Mouse (Mus musculus) CH12.LX (cell line): ENCODE measurements around the gene Prdm2.

Source experiments
- CHD2 ChIP-seq: IDR thresholded peaks from 2 replicates; pipeline ENCODE4 v1.6.1; 2011; ENCODE audit warnings: low read length, improper control_type of control experiment
- CTCF ChIP-seq, 2 experiments: IDR thresholded peaks in 1 of 2; conservative IDR thresholded peaks in 1 of 2; 2 replicates each; pipeline ENCODE4 v1.5.1; 2011 to 2012; ENCODE audit warnings: low read depth in 2 of 2, low read length in 2 of 2, improper control_type of control experiment in 1 of 2, inconsistent platforms in 1 of 2, mild to moderate bottlenecking in 1 of 2, moderate library complexity in 1 of 2
- EP300 ChIP-seq: IDR thresholded peaks from 2 replicates; pipeline ENCODE4 v1.6.1; 2011; ENCODE audit warnings: low read length, improper control_type of control experiment
- HCFC1 ChIP-seq: IDR thresholded peaks from 2 replicates; pipeline ENCODE4 v1.6.1; 2012; ENCODE audit warnings: low read depth, mild to moderate bottlenecking, inconsistent platforms, low read length, improper control_type of control experiment
- MAFK ChIP-seq: IDR thresholded peaks from 2 replicates; pipeline ENCODE4 v1.6.1; 2011; ENCODE audit warnings: low read length, improper control_type of control experiment; ENCODE audit not compliant: insufficient replicate concordance
- POLR2A ChIP-seq: IDR thresholded peaks from 2 replicates; pipeline ENCODE4 v1.6.1; 2011; ENCODE audit warnings: low read depth, mild to moderate bottlenecking, improper control_type of control experiment, low read length
- RAD21 ChIP-seq: IDR thresholded peaks from 2 replicates; pipeline ENCODE4 v1.6.1; 2011; ENCODE audit warnings: low read depth, mild to moderate bottlenecking, low read length, improper control_type of control experiment, moderate library complexity

DNA sequence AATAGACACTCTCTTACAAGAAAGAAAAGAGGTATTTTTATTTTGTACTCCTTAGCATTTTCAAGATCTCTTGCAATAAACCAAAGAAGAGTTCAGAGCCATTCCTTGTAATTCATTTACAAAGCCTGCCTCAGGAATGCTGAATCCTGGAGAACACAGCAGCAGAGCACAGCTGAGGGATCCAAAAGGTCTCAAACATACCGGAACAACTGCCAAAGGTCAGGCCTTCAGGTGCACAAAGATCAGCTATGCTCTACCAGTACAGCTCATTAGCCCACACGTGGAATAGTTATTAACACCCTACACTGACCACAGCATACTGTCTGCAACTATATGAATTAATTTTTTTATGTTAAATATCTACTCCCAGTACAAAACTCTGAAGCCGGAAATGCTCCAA, 44.7 kb downstream of the Prdm2 start:
- no peak for TF ChIP-seq CHD2
- no peak for TF ChIP-seq HCFC1
- TF ChIP-seq RAD21 = no peak
- TF ChIP-seq POLR2A = no peak
- TF ChIP-seq CTCF (conservative IDR thresholded peaks at IDR 0.05 in 1 of 2, IDR thresholded peaks at IDR 0.05 in 1 of 2; ENCODE audit: low read depth in 2 of 2, low read length in 2 of 2) = no peak
- TF ChIP-seq EP300 = no peak
- TF ChIP-seq MAFK = no peak
